Mouse (Mus musculus): ENCODE measurements around the gene Ppdpf. TPM values are rescaled to one million over a fixed set of nuclear protein-coding genes. Genes with fewer than 3 reads are reported as not detected.

Gene Ppdpf
- polyA plus RNA-seq, 1 experiment, result 37.8 TPM

GRCm38 (mm10) chr2:181212389-181213020 is 25.5 kb downstream of the Ppdpf start:
- Histone ChIP-seq H3K4me3 (ENCODE audit: insufficient read depth, low read length) (no peak overlapping the region), H3K27ac (ENCODE audit: insufficient read depth, low read length) (no peak overlapping the region), H3K4me1 (ENCODE audit: control insufficient read depth, insufficient read depth, low read length) (no peaks in the 10 kb centered on the region)
- TF ChIP-seq POLR2A (IDR thresholded peaks at IDR 0.05; ENCODE audit: low read depth, low read length) (no peak), CTCF (IDR thresholded peaks at IDR 0.05; ENCODE audit: borderline replicate concordance, insufficient read depth, low read length) (no peak)

- no peak within 1 kb of the TSS for H3K27ac ChIP-seq (ENCODE audit: insufficient read depth, low read length)
- H3K4me3 ChIP-seq (ENCODE audit: insufficient read depth, low read length), result no peak within 1 kb of the TSS
- H3K4me1 ChIP-seq (ENCODE audit: control insufficient read depth, insufficient read depth, low read length), result no peaks in the 10 kb centered on the region
- TF ChIP-seq POLR2A (IDR thresholded peaks at IDR 0.05; ENCODE audit: low read depth, low read length) (no peak), CTCF (IDR thresholded peaks at IDR 0.05; ENCODE audit: borderline replicate concordance, insufficient read depth, low read length) (no peak)
These were observed 26.0 kb downstream of the Ppdpf start, which contains the start of gene Srms for GRCm38 (mm10) chr2:181213021-181213445. Srms (minus strand) TSS chr2:181213185.

- Histone ChIP-seq H3K27ac (ENCODE audit: insufficient read depth, low read length) (no peak overlapping the region), H3K4me1 (ENCODE audit: control insufficient read depth, insufficient read depth, low read length) (no peaks in the 10 kb centered on the region; the same call in 1 of the 2 replicates), H3K4me3 (ENCODE audit: insufficient read depth, low read length) (no peak overlapping the region)
- TF ChIP-seq CTCF (IDR thresholded peaks at IDR 0.05; ENCODE audit: borderline replicate concordance, insufficient read depth, low read length), result no peak
- no peak for TF ChIP-seq POLR2A (IDR thresholded peaks at IDR 0.05; ENCODE audit: low read depth, low read length)
These were observed 29.0 kb downstream of the Ppdpf start for GRCm38 (mm10) chr2:181216037-181216436.

GRCm38 (mm10) chr2:181218881-181219485 is 31.9 kb downstream of the Ppdpf start:
- no peak for TF ChIP-seq POLR2A (IDR thresholded peaks at IDR 0.05; ENCODE audit: low read depth, low read length)
- TF ChIP-seq CTCF (IDR thresholded peaks at IDR 0.05; ENCODE audit: borderline replicate concordance, insufficient read depth, low read length), result no peak
- Histone ChIP-seq H3K27ac (ENCODE audit: insufficient read depth, low read length) (no peak overlapping the region), H3K4me1 (ENCODE audit: control insufficient read depth, insufficient read depth, low read length) (no peaks in the 10 kb centered on the region; the same call in 1 of the 2 replicates), H3K4me3 (ENCODE audit: insufficient read depth, low read length) (no peak overlapping the region)

GRCm38 (mm10) chr2:181219538-181220216 is 32.6 kb downstream of the Ppdpf start, which contains the start of gene Fndc11:
Fndc11 (plus strand) TSS chr2:181220013.
- no peak within 1 kb of the TSS for H3K27ac ChIP-seq (ENCODE audit: insufficient read depth, low read length)
- TF ChIP-seq CTCF (IDR thresholded peaks at IDR 0.05; ENCODE audit: borderline replicate concordance, insufficient read depth, low read length) (no peak), POLR2A (IDR thresholded peaks at IDR 0.05; ENCODE audit: low read depth, low read length) (no peak)
- no peak within 1 kb of the TSS for H3K4me3 ChIP-seq (ENCODE audit: insufficient read depth, low read length)
- H3K4me1 ChIP-seq (ENCODE audit: control insufficient read depth, insufficient read depth, low read length), result no peaks in the 10 kb centered on the region; the same call in 1 of the 2 replicates

- H3K4me1 ChIP-seq (ENCODE audit: control insufficient read depth, insufficient read depth, low read length), result no peaks in the 10 kb centered on the region; the same call in 1 of the 2 replicates
- no peak for TF ChIP-seq POLR2A (IDR thresholded peaks at IDR 0.05; ENCODE audit: low read depth, low read length)
- TF ChIP-seq CTCF (IDR thresholded peaks at IDR 0.05; ENCODE audit: borderline replicate concordance, insufficient read depth, low read length), result no peak
- H3K4me3 ChIP-seq (ENCODE audit: insufficient read depth, low read length), result no peak overlapping the region
- H3K27ac ChIP-seq (ENCODE audit: insufficient read depth, low read length), result no peak overlapping the region
These were observed 33.3 kb downstream of the Ppdpf start for GRCm38 (mm10) chr2:181220361-181220760.

- TF ChIP-seq CTCF (IDR thresholded peaks at IDR 0.05; ENCODE audit: borderline replicate concordance, insufficient read depth, low read length), result no peak
- TF ChIP-seq POLR2A (IDR thresholded peaks at IDR 0.05; ENCODE audit: low read depth, low read length), result no peak
- Histone ChIP-seq H3K4me3 (ENCODE audit: insufficient read depth, low read length) (no peak overlapping the region), H3K4me1 (ENCODE audit: control insufficient read depth, insufficient read depth, low read length) (no peaks in the 10 kb centered on the region; the same call in 1 of the 2 replicates), H3K27ac (ENCODE audit: insufficient read depth, low read length) (no peak overlapping the region)
These were observed 37.9 kb downstream of the Ppdpf start for GRCm38 (mm10) chr2:181224994-181225393.

GRCm38 (mm10) chr2:181227122-181227521 is 40.1 kb downstream of the Ppdpf start:
- no peak for TF ChIP-seq POLR2A (IDR thresholded peaks at IDR 0.05; ENCODE audit: low read depth, low read length)
- TF ChIP-seq CTCF (IDR thresholded peaks at IDR 0.05; ENCODE audit: borderline replicate concordance, insufficient read depth, low read length), result no peak
- Histone ChIP-seq H3K4me3 (ENCODE audit: insufficient read depth, low read length) (no peak overlapping the region), H3K27ac (ENCODE audit: insufficient read depth, low read length) (no peak overlapping the region), H3K4me1 (ENCODE audit: control insufficient read depth, insufficient read depth, low read length) (no peaks in the 10 kb centered on the region)

- H3K4me1 ChIP-seq (ENCODE audit: control insufficient read depth, insufficient read depth, low read length), result no peaks in the 10 kb centered on the region
- no peak overlapping the region for H3K4me3 ChIP-seq (ENCODE audit: insufficient read depth, low read length)
- no peak for TF ChIP-seq CTCF (IDR thresholded peaks at IDR 0.05; ENCODE audit: borderline replicate concordance, insufficient read depth, low read length)
- no peak for TF ChIP-seq POLR2A (IDR thresholded peaks at IDR 0.05; ENCODE audit: low read depth, low read length)
- no peak overlapping the region for H3K27ac ChIP-seq (ENCODE audit: insufficient read depth, low read length)
These were observed 41.3 kb downstream of the Ppdpf start for GRCm38 (mm10) chr2:181228335-181228734.

All from embryonic fibroblast, embryonic 13.5 days (primary cell).